Mouse (Mus musculus): ENCODE results near the gene Slc7a5.

The Slc7a5 gene

GRCm38 (mm10) chr8:121851716-121852115 is 55.8 kb downstream of the Slc7a5 start:
- no peak for DNase-seq (ENCODE audit: extremely low read depth, low read depth, low spot score)

- DNase-seq (ENCODE audit: extremely low read depth, low read depth, low spot score) = no peak
These were observed 56.5 kb downstream of the Slc7a5 start for GRCm38 (mm10) chr8:121850821-121851470.

GRCm38 (mm10) chr8:121850436-121850820 is 57.1 kb downstream of the Slc7a5 start:
- DNase-seq (ENCODE audit: extremely low read depth, low read depth, low spot score) = no peak

GRCm38 (mm10) chr8:121850018-121850417 is 57.5 kb downstream of the Slc7a5 start:
- no peak for DNase-seq (ENCODE audit: extremely low read depth, low read depth, low spot score)

- no peak for DNase-seq (ENCODE audit: extremely low read depth, low read depth, low spot score)
These were observed 58.2 kb downstream of the Slc7a5 start for GRCm38 (mm10) chr8:121849303-121849702.

GRCm38 (mm10) chr8:121848495-121848894 is 59.0 kb downstream of the Slc7a5 start:
- no peak for DNase-seq (ENCODE audit: extremely low read depth, low read depth, low spot score)

- DNase-seq (ENCODE audit: extremely low read depth, low read depth, low spot score) = no peak
These were observed 59.5 kb downstream of the Slc7a5 start for GRCm38 (mm10) chr8:121847987-121848386.

GRCm38 (mm10) chr8:121847261-121847822 is 60.2 kb downstream of the Slc7a5 start:
- no peak for DNase-seq (ENCODE audit: extremely low read depth, low read depth, low spot score)

- DNase-seq (ENCODE audit: extremely low read depth, low read depth, low spot score) = no peak
These were observed 60.7 kb downstream of the Slc7a5 start for GRCm38 (mm10) chr8:121846815-121847214.

- no peak for DNase-seq (ENCODE audit: extremely low read depth, low read depth, low spot score)
These were observed 62.7 kb downstream of the Slc7a5 start for GRCm38 (mm10) chr8:121844765-121845164.

- DNase-seq (ENCODE audit: extremely low read depth, low read depth, low spot score) = no peak
These were observed 64.2 kb downstream of the Slc7a5 start for GRCm38 (mm10) chr8:121843184-121843733.

GRCm38 (mm10) chr8:121842064-121842955 is 65.2 kb downstream of the Slc7a5 start:
- DNase-seq (ENCODE audit: extremely low read depth, low read depth, low spot score) = no peak

GRCm38 (mm10) chr8:121841242-121841641 is 66.3 kb downstream of the Slc7a5 start:
- DNase-seq (ENCODE audit: extremely low read depth, low read depth, low spot score) = no peak

GRCm38 (mm10) chr8:121832503-121832902 is 75.0 kb downstream of the Slc7a5 start:
- no peak for DNase-seq (ENCODE audit: extremely low read depth, low read depth, low spot score)

GRCm38 (mm10) chr8:121832061-121832460 is 75.4 kb downstream of the Slc7a5 start:
- no peak for DNase-seq (ENCODE audit: extremely low read depth, low read depth, low spot score)

Data from fat pad, adult 2 months (tissue).